24 mouse cellular contexts compared by ENCODE assay signal in genomic region chr15:100952854-100953253, GRCm38 (mm10).
DNase-seq lines count a peak whose midpoint lies in the region; ATAC-seq and TF ChIP-seq lines count a peak whose summit lies in the region.
"Had no signal": no experiment of that assay in that cellular context is flagged by ENCODE, and none has a peak within 500 bp of the region (broad histone marks: within the 10 kb centered on the region; RNA-seq: fewer than 3 reads in every experiment).

No protein-coding gene starts in this region.

- no peaks in the 10 kb centered on the region for H3K36me3 ChIP-seq in forebrain, embryonic 12.5 days (replicated peaks)
- H3K36me3 ChIP-seq in forebrain, postnatal 0 days (ENCODE audit: insufficient read depth), result no peaks in the 10 kb centered on the region
- H3K36me3 ChIP-seq: embryonic facial prominence, embryonic 13.5 days; liver, embryonic 12.5 days had no signal

- H3K27ac ChIP-seq in layer of hippocampus, adult 2 months, result peak overlapping the region; percentile 86
- H3K27ac ChIP-seq in forebrain, embryonic 12.5 days, result peak overlapping the region; percentile 50; the same call in 1 of the 2 replicates
- no peak overlapping the region for H3K27ac ChIP-seq in forebrain, postnatal 0 days (ENCODE audit: low read depth, low read length)
- H3K27ac ChIP-seq: embryonic facial prominence, embryonic 13.5 days; hindbrain, embryonic 12.5 days; liver, embryonic 12.5 days had no signal

- ATAC-seq in forebrain, embryonic 12.5 days (ENCODE audit: low FRiP score), result no peak
- peak; percentile 29; the same call in 1 of the 2 replicates for ATAC-seq in forebrain, postnatal 0 days
- ATAC-seq: CD4-positive, CD25-positive, alpha-beta regulatory T cell, adult 4 months; intestine, postnatal 0 days; liver, embryonic 12.5 days; liver, postnatal 0 days had no signal

- H3K4me2 ChIP-seq in forebrain, embryonic 12.5 days, result 0 out of 2 replicates have a peak overlapping the region, but pooled peaks have one; percentile 15
- H3K4me2 ChIP-seq in forebrain, postnatal 0 days (ENCODE audit: low read depth), result no peak overlapping the region
- H3K4me2 ChIP-seq: embryonic facial prominence, embryonic 13.5 days; heart, embryonic 11.5 days; hindbrain, embryonic 12.5 days; liver, embryonic 12.5 days had no signal

- no peak for TF ChIP-seq POLR2A in brain, embryonic 14.5 days (IDR thresholded peaks at IDR 0.05; ENCODE audit: borderline replicate concordance, extremely low read depth, insufficient read depth, insufficient read length, poor library complexity, severe bottlenecking)

- WGBS in forebrain, embryonic 12.5 days, result 12% methylated on average over 8 of the region's 8 CpGs
- WGBS in forebrain, postnatal 0 days, result 10% methylated on average over 8 of the region's 8 CpGs

- no peaks in the 10 kb centered on the region for H3K9me3 ChIP-seq in forebrain, embryonic 12.5 days
- H3K9me3 ChIP-seq in forebrain, postnatal 0 days (ENCODE audit: low read length), result no peaks in the 10 kb centered on the region
- H3K9me3 ChIP-seq: embryonic facial prominence, embryonic 13.5 days; hindbrain, embryonic 12.5 days; liver, embryonic 12.5 days had no signal

- no peak overlapping the region for H3K4me3 ChIP-seq in layer of hippocampus, adult 2 months
- H3K4me3 ChIP-seq in forebrain, embryonic 12.5 days (replicated peaks), result no peak overlapping the region
- no peak overlapping the region for H3K4me3 ChIP-seq in forebrain, postnatal 0 days (ENCODE audit: low read depth, low read length)
- H3K4me3 ChIP-seq: embryonic facial prominence, embryonic 13.5 days; hindbrain, embryonic 12.5 days; liver, embryonic 12.5 days had no signal

- no peak for DNase-seq in layer of hippocampus, adult 2 months (ENCODE audit: low spot score in 2 of 2)
- no peak for DNase-seq in layer of hippocampus, adult 18-20 months (ENCODE audit: low spot score in 2 of 2)
- DNase-seq in brain, embryonic 14.5 days (ENCODE audit: low read depth), result peak; percentile 66
- peak; percentile 14 for DNase-seq in forebrain, postnatal 0 days
- DNase-seq in adrenal gland, adult 8-10 months, result no peak
- no peak for DNase-seq in left cerebral cortex, adult 9 months (ENCODE audit: low spot score in 2 of 2)
- DNase-seq: adrenal gland, postnatal 36 days; cerebellum, adult 2 months; cerebellum, postnatal 14 days; gastrocnemius, postnatal 25 days; heart, adult 18-20 months; heart, postnatal 36 days; kidney, postnatal 25 days; left cerebral cortex, postnatal 4 days; liver, postnatal 0 days; lung, postnatal 36 days; thymus, postnatal 14 days had no signal

- peaks cover 21% of the 10 kb centered on the region for H3K4me1 ChIP-seq in forebrain, embryonic 12.5 days
- H3K4me1 ChIP-seq in forebrain, postnatal 0 days (ENCODE audit: insufficient read depth), result peaks cover 5% of the 10 kb centered on the region; the same call in 1 of the 2 replicates
- H3K4me1 ChIP-seq: liver, embryonic 12.5 days had no signal

- no peak overlapping the region; the same call in 1 of the 2 replicates for H3K9ac ChIP-seq in forebrain, embryonic 12.5 days
- H3K9ac ChIP-seq in forebrain, postnatal 0 days, result no peak overlapping the region
- H3K9ac ChIP-seq: embryonic facial prominence, embryonic 13.5 days; hindbrain, embryonic 12.5 days; liver, embryonic 12.5 days; liver, postnatal 0 days had no signal

- TF ChIP-seq CTCF in layer of hippocampus, adult 2 months (conservative IDR thresholded peaks at IDR 0.05), result no peak
- no peak for TF ChIP-seq CTCF in brain, embryonic 14.5 days (IDR thresholded peaks at IDR 0.05; ENCODE audit: borderline replicate concordance, extremely low read depth, insufficient read depth, insufficient read length)
- no peak for TF ChIP-seq CTCF in forebrain, postnatal 0 days (IDR thresholded peaks at IDR 0.05; ENCODE audit: low read depth)

- H3K27me3 ChIP-seq in forebrain, embryonic 12.5 days, result no peaks in the 10 kb centered on the region; the same call in 1 of the 2 replicates
- no peaks in the 10 kb centered on the region for H3K27me3 ChIP-seq in forebrain, postnatal 0 days (ENCODE audit: insufficient read depth, low read length)
- H3K27me3 ChIP-seq: embryonic facial prominence, embryonic 13.5 days; hindbrain, embryonic 12.5 days had no signal

Comparison
In these comparisons a context has a peak if more than half of its experiments do, and no peak if none do; other contexts are left out.
1. DNase-seq: peak in brain, embryonic 14.5 days (single experiment) and forebrain, postnatal 0 days (single experiment); none in layer of hippocampus, adult 2 months (0 of 2), layer of hippocampus, adult 18-20 months (0 of 2), adrenal gland, adult 8-10 months (single experiment) and left cerebral cortex, adult 9 months (0 of 2).